Mouse (Mus musculus): Measurements from ENCODE around the gene Fam213b. TPM values are rescaled to one million over a fixed set of nuclear protein-coding genes. Genes with fewer than 3 reads are reported as not detected.

Fam213b gene
- polyA plus RNA-seq, 1 experiment from 2014 or later = 56.1 TPM

GRCm38 (mm10) chr4:154887593-154888250 lies 11.2 kb downstream of the Fam213b start:
- H3K27ac ChIP-seq = no peak overlapping the region
- H3K4me3 ChIP-seq = no peak overlapping the region
- H3K36me3 ChIP-seq (replicated peaks) = no peaks in the 10 kb centered on the region
- no peaks in the 10 kb centered on the region for H3K9me3 ChIP-seq
- ATAC-seq (replicated peaks) = no peak
- no peak overlapping the region for H3K4me2 ChIP-seq
- H3K4me1 ChIP-seq = no peaks in the 10 kb centered on the region
- no peaks in the 10 kb centered on the region for H3K27me3 ChIP-seq (replicated peaks)
- 85% methylated on average over 15 of the region's 15 CpGs for WGBS
- H3K9ac ChIP-seq = no peak overlapping the region

DNA sequence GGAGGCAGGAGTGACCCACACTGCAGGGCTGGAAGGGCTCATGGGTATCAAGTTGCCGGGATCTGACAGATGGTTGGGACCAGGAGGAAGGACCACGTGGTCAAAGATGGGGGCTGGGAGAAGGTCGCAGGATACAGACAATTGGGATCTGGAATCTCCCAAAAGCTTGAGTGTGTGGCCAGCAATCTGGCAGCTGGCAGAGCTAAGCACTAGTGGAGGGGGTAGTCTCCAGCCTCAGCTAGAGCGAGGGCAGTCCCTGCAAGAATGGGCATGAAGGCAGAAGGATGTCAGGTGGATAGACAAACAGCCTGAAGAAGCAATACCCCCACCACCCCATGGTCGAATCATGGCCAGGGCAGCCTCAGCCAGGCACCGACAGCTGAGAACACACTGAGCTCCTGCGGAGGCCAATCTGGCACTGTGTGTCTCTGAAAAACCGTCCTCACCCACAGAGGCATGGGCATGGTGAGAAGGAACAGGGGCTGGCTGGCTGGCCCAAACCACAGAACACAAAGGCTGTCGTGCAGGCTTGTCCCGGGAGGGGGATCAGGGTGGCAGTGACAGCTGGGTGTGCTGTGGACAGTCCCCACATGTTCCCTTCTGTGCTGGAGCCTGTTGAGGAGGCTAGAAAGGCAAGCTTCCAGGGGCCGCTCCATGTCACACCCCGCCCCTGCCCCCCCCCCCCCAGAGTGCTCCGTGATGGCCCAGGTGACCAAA lies 11.9 kb downstream of the Fam213b start:
- Histone ChIP-seq H3K4me2 (no peak overlapping the region), H3K36me3 (replicated peaks) (no peaks in the 10 kb centered on the region), H3K4me1 (no peaks in the 10 kb centered on the region), H3K4me3 (no peak overlapping the region), H3K9ac (no peak overlapping the region), H3K27me3 (replicated peaks) (no peaks in the 10 kb centered on the region), H3K27ac (no peak overlapping the region), H3K9me3 (no peaks in the 10 kb centered on the region)
- 61% methylated on average over 11 of the region's 13 CpGs for WGBS
- no peak for ATAC-seq (replicated peaks)

DNA sequence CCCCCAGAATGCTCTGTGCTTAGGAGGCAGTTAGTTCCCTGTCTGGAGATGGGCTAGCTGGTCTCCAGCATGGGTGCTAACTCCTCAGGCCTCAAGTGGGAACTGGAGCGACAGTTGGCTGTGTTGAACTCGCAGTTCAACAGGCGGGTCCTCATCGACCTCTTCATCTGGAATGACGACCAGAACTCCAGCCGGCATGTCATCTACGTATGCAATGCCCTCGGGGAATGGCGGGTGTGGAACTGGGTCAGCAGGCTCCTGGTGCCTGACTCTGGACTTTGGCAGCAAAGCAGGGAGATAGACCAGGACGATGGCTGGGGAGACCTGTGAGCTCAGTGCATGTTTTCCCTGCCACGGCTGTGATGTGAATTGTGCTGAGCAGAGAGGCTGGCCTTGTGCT lies 13.5 kb downstream of the Fam213b start:
- H3K4me2 ChIP-seq = no peak overlapping the region
- H3K36me3 ChIP-seq (replicated peaks) = no peaks in the 10 kb centered on the region
- no peaks in the 10 kb centered on the region for H3K27me3 ChIP-seq (replicated peaks)

DNA sequence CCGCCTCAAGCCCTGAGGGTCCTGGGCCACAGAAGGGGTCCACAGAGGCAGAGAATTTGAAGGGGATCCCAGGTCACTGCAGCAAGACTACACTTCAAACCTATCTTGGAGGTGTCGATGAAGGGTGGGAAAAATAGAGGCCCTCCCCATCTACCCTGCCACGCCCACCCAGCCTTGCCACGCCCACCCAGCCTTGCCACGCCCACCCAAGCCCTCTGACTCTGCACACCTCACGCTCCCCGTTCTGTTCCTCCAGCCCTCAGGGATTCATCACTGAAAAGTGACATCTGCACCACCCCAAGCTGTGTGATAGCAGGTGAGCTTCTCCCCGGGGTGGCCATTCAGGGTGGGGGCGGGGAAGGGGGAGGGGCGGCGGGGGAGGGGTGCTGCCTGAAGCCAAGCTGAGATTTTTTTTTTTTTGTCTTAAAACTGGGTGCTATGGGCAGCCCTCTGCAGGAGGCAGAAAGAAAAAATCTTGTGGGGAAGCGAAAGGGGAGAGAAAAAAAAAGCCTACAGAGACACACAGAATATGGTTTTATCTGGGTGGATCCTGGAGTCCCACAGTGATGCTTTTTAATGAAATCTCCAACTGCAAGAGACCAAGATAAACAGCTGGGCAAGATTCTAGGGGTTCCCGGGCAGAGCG lies 16.8 kb downstream of the Fam213b start:
- ATAC-seq (replicated peaks) = no peak
- Histone ChIP-seq H3K4me3 (no peak overlapping the region), H3K4me1 (peaks cover 4% of the 10 kb centered on the region), H3K9ac (no peak overlapping the region), H3K4me2 (no peak overlapping the region), H3K36me3 (replicated peaks) (no peaks in the 10 kb centered on the region), H3K27ac (no peak overlapping the region), H3K9me3 (no peaks in the 10 kb centered on the region), H3K27me3 (replicated peaks) (no peaks in the 10 kb centered on the region)
- 32% methylated on average over 14 of the region's 14 CpGs for WGBS

More for the DNA sequence above, 13.5 kb downstream of the Fam213b start:
- no peak overlapping the region for H3K27ac ChIP-seq
- ATAC-seq (replicated peaks) = no peak
- no peaks in the 10 kb centered on the region for H3K4me1 ChIP-seq
- H3K9me3 ChIP-seq = no peaks in the 10 kb centered on the region
- WGBS = 84% methylated on average over 11 of the region's 11 CpGs
- no peak overlapping the region for H3K4me3 ChIP-seq
- H3K9ac ChIP-seq = no peak overlapping the region

DNA sequence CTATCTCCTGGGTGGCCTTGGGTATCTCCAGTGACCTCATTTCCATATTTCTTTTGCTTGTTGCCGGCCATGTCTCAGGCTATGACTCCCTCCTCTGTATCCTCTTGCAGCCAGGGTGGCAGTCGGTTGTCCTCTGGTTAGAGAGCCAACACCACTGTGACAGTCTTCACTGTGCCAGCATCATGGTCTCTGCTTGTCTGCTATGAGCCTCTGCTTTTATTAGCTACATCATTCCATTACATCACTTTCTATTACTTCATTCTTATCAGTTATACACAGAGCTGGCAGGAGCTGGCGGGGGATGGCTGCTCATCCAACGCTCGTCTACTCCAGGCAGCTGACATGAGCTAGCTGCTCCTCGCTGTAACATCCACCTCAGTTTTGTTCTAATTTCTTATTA lies 18.2 kb downstream of the Fam213b start:
- Histone ChIP-seq H3K4me3 (no peak overlapping the region), H3K27ac (no peak overlapping the region), H3K27me3 (replicated peaks) (no peaks in the 10 kb centered on the region), H3K4me1 (peaks cover 4% of the 10 kb centered on the region), H3K9ac (no peak overlapping the region), H3K4me2 (no peak overlapping the region), H3K36me3 (replicated peaks) (no peaks in the 10 kb centered on the region), H3K9me3 (no peaks in the 10 kb centered on the region)
- 79% methylated on average over 6 of the region's 6 CpGs for WGBS
- no peak for ATAC-seq (replicated peaks)

GRCm38 (mm10) chr4:154877864-154878548 lies 20.9 kb downstream of the Fam213b start:
- Histone ChIP-seq H3K36me3 (replicated peaks) (no peaks in the 10 kb centered on the region), H3K4me3 (peak overlapping the region; percentile 31), H3K9ac (peak overlapping the region; percentile 27; the same call in 1 of the 2 replicates), H3K27ac (peak overlapping the region; percentile 75), H3K4me1 (peaks cover 4% of the 10 kb centered on the region), H3K27me3 (replicated peaks) (0 out of 2 replicates have a peak, but pooled peaks cover 2% of the 10 kb centered on the region), H3K4me2 (peak overlapping the region; percentile 59), H3K9me3 (no peaks in the 10 kb centered on the region)
- WGBS = 12% methylated on average over 17 of the region's 18 CpGs
- ATAC-seq (replicated peaks) = peak; percentile 97

DNA sequence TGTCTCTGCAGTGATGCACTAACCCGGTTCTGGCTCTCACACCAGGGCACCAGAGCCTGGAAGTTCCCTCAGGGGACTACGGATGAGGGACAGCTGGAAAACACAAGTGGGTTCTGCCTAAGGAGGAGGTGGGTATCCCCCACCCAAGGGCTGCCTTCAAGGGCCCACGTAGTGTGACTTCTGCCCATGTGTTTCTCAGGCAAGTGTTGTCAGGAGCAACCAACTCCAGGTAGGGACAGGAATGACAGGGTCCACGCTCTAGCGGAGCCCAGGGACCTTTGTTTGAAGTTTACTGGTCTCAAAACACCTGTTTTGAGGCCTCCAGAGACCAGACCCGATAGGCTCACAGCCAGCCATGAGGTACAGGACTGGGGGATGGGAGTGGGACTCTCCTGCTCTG lies 25.7 kb downstream of the Fam213b start:
- H3K4me1 ChIP-seq = peaks cover 11% of the 10 kb centered on the region
- no peaks in the 10 kb centered on the region for H3K36me3 ChIP-seq (replicated peaks)
- WGBS = 76% methylated on average over 6 of the region's 6 CpGs
- H3K27me3 ChIP-seq (replicated peaks) = peaks cover 3% of the 10 kb centered on the region; the same call in 1 of the 2 replicates
- no peak overlapping the region for H3K9ac ChIP-seq
- H3K4me3 ChIP-seq = no peak overlapping the region
- H3K4me2 ChIP-seq = no peak overlapping the region
- no peaks in the 10 kb centered on the region for H3K9me3 ChIP-seq
- no peak for ATAC-seq (replicated peaks)
- no peak overlapping the region for H3K27ac ChIP-seq

- Histone ChIP-seq H3K9me3 (no peaks in the 10 kb centered on the region), H3K27ac (no peak overlapping the region), H3K27me3 (replicated peaks) (peaks cover 3% of the 10 kb centered on the region; the same call in 1 of the 2 replicates), H3K9ac (no peak overlapping the region), H3K4me2 (peak overlapping the region; percentile 45), H3K4me1 (peaks cover 13% of the 10 kb centered on the region), H3K4me3 (peak overlapping the region; percentile 34), H3K36me3 (replicated peaks) (no peaks in the 10 kb centered on the region)
- WGBS = 4% methylated on average over 13 of the region's 13 CpGs
- ATAC-seq (replicated peaks) = peak; percentile 63
Observed at GRCm38 (mm10) chr4:154871757-154872251, 27.1 kb downstream of the Fam213b start.

DNA sequence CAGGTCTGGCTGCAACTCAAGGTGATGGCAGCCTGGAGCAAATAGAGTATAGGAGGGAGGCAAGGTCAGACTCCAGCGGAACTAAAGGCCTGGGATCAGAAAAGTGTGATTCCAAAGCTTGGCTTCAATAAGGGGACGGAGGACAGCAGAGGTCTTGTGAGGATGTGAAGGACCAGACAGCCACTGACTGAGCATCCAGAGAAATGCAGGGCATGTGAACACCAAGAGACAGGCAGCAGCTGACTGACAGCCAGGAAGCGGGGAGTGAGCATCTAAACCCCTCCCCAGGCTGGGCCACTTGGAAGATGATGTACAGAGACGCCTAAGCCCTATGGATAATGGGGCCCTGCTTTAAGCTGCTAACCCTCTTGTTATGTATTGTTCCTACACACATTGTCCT lies 28.2 kb downstream of the Fam213b start:
- ATAC-seq (replicated peaks) = no peak
- Histone ChIP-seq H3K9me3 (no peaks in the 10 kb centered on the region), H3K9ac (no peak overlapping the region), H3K36me3 (replicated peaks) (no peaks in the 10 kb centered on the region), H3K27me3 (replicated peaks) (peaks cover 3% of the 10 kb centered on the region; the same call in 1 of the 2 replicates), H3K4me2 (no peak overlapping the region), H3K4me3 (no peak overlapping the region), H3K4me1 (peaks cover 13% of the 10 kb centered on the region), H3K27ac (no peak overlapping the region)
- 58% methylated on average over 4 of the region's 4 CpGs for WGBS

GRCm38 (mm10) chr4:154869440-154869839 lies 29.5 kb downstream of the Fam213b start, which contains the start of gene Mmel1:
TSS of gene Mmel1 (plus strand) at chr4:154869585.
- peaks cover 21% of the 10 kb centered on the region for H3K4me1 ChIP-seq
- no peak for ATAC-seq (replicated peaks)
- 92% methylated on average over 7 of the region's 7 CpGs for WGBS
- no peaks in the 10 kb centered on the region for H3K36me3 ChIP-seq (replicated peaks)
- H3K4me2 ChIP-seq = no peak within 1 kb of the TSS
- no peak within 1 kb of the TSS for H3K27ac ChIP-seq
- no peak within 1 kb of the TSS for H3K9ac ChIP-seq
- H3K4me3 ChIP-seq = no peak within 1 kb of the TSS
- no peaks in the 10 kb centered on the region for H3K9me3 ChIP-seq
- H3K27me3 ChIP-seq (replicated peaks) = peaks cover 3% of the 10 kb centered on the region; the same call in 1 of the 2 replicates

- Histone ChIP-seq H3K4me1 (peaks cover 25% of the 10 kb centered on the region), H3K9me3 (no peaks in the 10 kb centered on the region), H3K4me3 (no peak overlapping the region), H3K27ac (no peak overlapping the region), H3K36me3 (replicated peaks) (no peaks in the 10 kb centered on the region), H3K27me3 (replicated peaks) (no peaks in the 10 kb centered on the region; the same call in 1 of the 2 replicates), H3K9ac (no peak overlapping the region), H3K4me2 (no peak overlapping the region)
- WGBS = 86% methylated on average over 6 of the region's 6 CpGs
- ATAC-seq (replicated peaks) = no peak
Observed at GRCm38 (mm10) chr4:154867257-154867656, 31.7 kb downstream of the Fam213b start.

DNA sequence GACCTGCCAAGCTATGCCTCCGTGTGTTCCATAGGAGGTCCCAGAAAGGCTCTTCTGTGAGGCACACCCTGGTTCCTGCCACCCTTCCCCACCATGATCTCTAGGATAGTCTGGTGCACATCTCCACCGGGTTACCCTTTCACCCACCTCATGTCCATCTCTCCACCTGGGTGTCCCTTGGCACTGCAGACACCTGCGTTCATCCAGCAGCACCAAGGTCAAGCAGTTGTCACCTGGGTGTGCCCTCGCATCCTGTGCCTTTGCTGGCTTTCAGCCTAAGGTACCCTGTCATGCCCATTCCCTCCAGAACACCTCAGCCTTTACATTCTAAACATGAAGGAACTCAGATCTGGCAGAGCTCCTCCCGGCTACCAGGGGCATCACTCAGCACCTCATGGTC lies 32.5 kb downstream of the Fam213b start:
- no peaks in the 10 kb centered on the region for H3K9me3 ChIP-seq
- no peaks in the 10 kb centered on the region for H3K36me3 ChIP-seq (replicated peaks)
- no peak overlapping the region for H3K4me3 ChIP-seq
- H3K4me1 ChIP-seq = peaks cover 19% of the 10 kb centered on the region
- H3K9ac ChIP-seq = no peak overlapping the region
- WGBS = 89% methylated on average over 5 of the region's 5 CpGs
- H3K27ac ChIP-seq = no peak overlapping the region
- no peak overlapping the region for H3K4me2 ChIP-seq
- H3K27me3 ChIP-seq (replicated peaks) = no peaks in the 10 kb centered on the region; the same call in 1 of the 2 replicates
- ATAC-seq (replicated peaks) = no peak

Data from midbrain, embryonic 15.5 days (tissue).